Mouse (Mus musculus) thymus, postnatal 4 days (tissue): ENCODE results near the gene Smarcd1.
"Not testable (repeated sequence)": the region's sequence is repeated elsewhere in the genome, so short reads cannot be mapped to it uniquely, and the experiment has no call there.

Source experiments
- DNase-seq: peaks from one replicate; pipeline ENCODE4 v3.0.0; 2021

Smarcd1 gene

DNA sequence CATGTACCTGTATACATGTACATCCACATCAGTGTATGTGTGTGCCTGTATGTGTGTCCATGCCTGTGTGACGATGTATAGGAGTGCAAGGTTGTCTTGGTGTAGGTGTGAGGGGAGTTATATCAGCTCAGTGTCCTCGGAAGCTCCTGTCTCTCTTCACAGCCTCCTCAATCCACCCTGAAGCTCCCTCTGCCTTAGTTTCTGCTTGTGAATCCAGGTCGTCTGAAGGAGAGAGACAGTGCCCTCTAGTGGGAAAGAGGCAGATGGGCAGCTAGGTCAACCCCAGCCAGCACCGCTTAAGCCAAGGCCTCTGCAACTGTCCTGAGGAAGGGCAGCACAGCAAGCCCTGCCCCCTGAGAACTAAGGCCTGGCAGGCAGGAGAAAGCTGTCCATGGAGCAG is 13.2 kb upstream of the Smarcd1 start:
- peak; percentile 56 for DNase-seq

DNA sequence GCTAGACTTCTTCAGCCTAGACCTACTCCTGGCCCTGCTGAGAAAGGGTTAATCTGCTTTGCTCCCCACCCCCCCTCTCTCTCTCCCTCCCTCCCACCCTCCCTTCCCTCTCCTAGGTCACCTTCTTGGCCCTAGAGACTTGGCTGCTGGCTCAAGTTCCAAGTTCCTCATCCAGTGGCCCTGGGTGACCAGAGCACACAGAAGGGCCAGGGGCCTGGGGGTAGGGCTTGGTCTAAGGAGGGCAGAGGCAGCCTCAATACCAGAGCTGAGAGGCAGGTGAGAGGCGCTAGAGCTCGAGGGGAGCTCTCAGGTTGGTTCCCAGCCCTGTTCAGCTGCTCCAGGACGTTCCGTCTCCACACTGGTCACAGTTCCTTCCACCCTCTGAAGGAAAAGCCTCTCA is 11.0 kb upstream of the Smarcd1 start:
- no peak for DNase-seq

DNA sequence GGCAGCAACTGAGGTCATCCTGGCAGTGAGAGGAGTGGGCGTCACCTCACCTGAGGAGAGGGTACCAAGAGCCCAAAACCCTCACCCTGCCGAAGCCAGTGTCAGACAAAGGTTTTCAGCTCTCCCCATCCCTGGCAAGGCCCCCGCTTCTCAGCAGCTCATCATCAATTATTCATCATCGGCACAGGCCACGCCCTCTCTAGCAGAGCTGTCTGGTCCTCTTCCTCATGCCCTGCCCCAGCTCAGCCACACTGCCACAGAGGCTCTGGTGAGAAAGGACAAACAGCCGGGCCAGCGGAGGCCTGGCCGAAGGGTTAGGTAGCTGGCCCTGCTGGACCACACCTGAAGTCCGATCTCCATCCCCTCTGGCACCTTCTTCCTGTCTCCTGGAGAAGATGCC is 10.0 kb upstream of the Smarcd1 start:
- no peak for DNase-seq

DNA sequence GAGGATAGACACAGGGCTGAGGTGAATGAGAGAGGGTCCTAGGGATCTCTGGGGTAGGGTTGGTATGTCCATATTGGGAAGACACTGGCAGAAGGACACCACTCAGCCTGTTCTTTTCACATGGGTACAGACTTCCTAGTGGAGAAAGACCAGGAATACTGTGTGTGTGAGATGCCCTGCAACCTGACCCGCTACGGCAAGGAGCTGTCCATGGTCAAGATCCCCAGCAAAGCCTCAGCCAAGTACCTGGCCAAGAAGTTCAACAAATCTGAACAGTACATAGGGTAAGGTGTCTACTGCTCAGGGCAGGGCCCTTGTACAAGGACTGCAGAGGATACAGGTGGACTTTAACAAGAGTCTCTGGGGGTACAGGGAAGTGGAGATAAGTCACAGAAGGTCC is 4.6 kb upstream of the Smarcd1 start:
- no peak for DNase-seq

DNA sequence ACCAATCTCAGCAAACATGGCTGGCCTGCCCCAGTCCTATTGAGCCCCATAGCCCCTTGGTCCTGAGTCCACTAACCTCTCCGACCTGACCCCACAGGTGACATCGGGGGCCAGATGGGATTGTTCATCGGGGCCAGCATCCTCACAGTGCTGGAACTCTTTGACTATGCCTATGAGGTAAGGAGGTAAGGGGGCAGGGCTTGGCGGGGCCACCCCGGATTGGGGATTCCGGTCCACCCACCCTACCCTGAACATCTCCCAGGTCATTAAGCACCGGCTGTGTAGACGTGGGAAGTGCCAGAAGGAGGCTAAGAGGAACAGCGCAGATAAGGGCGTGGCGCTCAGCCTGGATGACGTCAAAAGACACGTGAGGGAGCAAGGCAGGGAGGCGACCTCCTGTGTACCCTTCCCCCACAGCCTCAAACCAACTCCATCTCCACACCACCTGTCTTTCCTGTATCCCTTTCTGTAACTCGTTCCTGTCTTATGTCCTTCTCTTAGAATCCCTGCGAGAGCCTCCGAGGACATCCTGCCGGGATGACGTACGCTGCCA is 3.3 kb upstream of the Smarcd1 start:
- DNase-seq = no peak

DNA sequence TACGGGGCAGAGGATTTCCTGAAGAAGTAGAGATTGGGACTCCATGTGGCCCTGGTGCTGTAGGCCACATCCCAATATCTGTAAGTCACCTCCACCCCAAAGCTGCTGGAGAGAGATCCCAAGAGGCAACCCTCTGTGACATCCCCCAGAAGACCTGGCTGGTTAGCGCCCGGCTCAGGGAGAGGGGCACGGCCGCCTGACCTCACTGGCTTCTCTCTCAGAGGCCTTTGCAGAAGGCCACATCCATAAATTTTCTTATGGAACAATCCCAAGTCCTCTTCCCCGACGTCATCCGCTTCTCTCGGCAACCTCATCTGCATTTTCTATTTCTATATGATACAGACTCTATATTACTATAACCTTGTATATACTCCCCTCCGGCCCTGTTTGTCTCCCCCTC is 2.2 kb upstream of the Smarcd1 start:
- DNase-seq = no peak

DNA sequence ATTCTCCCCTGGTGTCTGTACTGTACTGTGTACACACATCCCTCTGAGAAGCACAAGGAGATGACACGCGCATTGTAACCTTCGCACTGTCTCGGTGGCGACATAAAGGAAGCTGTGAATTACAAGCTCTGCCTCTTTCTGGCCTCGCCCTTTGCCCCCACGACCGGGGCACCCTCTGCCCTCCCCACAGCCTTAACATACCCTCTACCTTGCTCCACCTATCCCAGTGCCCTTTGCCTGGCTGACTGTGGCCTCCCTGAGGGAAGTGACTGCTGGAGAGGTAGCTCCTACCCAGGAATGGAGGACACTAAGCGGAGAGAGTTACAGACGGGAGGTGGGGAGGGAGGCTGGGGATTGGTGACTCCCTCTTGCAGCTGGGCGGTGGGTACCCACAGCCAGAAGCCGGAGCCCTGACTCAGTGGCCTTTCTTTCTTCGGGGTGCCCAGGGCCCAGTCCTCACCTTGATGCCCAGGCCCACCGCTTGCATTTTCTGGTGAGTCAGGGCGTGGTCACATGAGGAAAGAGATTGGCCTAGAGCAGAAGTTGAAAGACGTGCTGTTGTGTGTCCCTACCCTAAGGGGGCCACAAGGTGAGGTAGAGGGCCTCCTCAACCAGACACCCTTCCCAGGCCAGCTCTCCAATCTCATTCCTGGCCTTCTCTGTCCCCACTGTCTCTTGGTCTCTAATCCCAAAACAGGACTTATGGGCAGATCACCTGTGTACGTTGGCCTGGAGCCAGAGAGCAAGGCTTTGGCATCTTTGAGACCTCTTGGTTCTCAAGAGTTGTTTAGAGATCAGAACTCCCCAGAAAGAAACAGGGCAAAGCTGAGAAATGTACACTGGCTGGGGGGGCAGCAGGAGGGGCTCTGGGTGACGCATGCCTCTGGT is 1.5 kb upstream of the Smarcd1 start:
- no peak for DNase-seq

DNA sequence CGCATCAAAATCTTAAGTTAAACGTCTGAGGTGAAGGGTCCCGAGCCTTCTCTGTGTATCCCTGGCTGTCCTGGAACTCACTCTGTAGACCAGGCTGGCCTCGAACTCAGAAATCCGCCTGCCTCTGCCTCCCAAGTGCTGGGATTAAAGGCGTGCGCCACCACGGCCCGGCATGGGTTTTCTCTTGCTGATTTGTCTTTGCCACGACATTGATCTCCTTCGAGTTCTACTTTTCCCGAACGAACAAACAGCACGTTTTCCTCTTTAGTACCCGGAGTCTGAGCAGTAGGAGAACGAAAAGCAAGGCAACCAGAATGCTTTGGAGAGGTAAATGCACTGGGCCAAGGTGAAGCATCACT is 310 bp upstream of the Smarcd1 start:
- not testable (repeated sequence) for DNase-seq

DNA sequence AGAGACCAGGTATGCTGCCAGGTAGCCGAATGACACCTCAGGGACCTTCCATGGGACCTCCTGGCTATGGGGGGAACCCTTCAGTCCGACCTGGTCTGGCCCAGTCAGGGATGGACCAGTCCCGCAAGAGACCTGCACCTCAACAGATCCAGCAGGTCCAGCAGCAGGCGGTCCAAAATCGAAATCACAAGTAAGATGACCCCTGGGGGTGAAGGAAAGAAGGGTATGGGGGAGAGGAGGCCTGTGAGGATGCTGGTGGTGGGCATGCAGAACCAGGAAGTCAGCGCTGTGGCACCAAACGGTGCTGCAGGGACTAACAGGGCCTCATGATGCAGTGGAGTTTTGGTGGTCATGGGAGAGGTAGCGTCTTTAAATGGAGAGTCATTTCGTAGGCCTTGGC is 1.2 kb downstream of the Smarcd1 start:
- DNase-seq = no peak

DNA sequence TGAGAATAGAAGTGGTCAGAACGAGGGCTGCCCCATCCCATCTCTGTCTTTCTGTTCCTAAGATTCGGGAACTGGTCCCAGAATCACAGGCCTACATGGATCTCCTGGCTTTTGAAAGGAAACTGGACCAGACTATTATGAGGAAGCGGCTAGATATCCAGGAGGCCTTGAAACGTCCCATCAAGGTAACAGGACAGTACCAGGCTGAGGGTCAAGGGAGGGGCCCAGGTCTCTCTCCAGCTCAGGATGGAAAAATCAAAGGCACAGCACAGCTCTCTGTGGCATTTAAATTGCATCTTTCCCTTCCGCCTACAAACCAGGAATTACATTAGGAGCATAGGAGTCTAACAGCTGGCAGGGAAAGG is 1.7 kb downstream of the Smarcd1 start:
- DNase-seq = no peak

DNA sequence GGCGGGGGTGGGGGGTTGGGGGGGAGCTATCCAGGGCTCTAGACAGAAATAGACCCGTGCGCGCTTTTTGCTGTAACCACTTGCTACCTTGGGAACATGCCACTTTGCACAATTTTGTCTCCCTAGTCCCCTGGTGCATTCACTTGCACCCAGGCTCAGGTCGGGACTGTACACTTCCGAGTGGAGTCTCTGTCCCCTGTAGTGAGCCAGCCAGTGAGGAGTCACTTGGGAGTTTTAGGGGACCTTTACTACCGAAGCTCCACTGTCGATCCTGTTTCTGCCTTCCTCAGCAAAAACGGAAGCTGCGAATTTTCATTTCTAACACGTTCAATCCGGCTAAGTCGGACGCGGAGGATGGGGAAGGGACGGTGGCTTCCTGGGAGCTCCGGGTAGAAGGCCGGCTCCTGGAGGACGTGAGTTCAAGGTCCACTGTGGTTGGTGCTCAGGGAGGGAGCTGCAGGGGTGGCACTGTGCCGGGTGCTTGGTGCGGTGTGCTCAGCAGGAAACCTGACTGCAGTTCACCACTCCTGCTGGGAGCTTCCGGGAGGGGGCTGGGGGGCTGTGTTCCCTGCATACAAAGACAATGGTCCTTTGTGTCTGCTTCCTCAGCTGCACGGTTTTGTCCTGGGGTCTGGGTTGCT is 2.2 kb downstream of the Smarcd1 start:
- no peak for DNase-seq

DNA sequence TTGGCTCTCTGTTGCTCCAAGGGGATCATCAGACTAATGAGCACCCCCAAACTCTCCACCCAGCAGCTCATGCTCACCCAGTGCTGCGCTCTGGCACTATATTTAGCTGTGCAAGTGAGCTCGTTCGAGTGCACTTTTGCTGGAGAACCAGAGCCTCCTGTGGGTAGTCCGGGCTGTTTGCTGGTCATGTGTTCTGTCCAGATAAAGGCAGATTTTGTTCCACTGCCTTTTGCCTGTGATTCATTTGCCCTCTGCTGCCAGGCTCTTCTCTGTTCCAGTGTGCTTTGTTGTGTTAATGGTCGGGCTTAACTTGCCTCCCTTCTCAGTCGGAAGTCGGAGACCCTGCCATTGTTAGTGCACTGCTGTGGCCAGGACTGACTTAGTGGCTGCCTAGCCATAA is 3.0 kb downstream of the Smarcd1 start:
- no peak for DNase-seq

DNA sequence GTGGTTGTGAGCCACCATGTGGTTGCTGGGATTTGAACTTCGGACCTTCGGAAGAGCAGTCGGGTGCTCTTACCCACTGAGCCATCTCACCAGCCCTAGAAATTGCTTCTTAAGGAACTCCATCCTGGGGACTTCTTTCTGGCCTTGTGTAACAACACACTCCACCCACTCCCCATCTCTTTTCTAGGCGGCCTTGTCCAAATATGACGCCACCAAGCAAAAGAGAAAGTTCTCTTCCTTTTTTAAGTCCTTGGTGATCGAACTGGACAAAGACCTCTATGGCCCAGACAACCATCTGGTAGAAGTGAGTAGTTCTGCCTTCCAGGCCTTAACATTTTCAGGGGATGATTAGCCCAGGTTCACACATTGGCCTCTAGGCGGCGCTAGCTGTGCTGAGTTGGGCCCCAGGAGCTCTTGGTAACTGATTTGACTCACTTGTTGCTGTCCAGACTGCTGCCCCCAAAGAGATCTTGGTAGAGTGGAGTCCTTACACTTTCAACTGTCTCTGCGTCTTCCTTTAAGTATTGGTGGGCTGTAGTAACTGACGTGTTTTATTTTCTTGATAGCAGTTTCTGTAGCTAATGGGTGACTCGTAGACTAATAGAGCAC is 3.6 kb downstream of the Smarcd1 start, which contains the start of gene Gm17349:
Gene Gm17349, minus strand, starts transcription at position 51 of the 609 bp plus-strand sequence.
- peak; percentile 76 for DNase-seq

DNA sequence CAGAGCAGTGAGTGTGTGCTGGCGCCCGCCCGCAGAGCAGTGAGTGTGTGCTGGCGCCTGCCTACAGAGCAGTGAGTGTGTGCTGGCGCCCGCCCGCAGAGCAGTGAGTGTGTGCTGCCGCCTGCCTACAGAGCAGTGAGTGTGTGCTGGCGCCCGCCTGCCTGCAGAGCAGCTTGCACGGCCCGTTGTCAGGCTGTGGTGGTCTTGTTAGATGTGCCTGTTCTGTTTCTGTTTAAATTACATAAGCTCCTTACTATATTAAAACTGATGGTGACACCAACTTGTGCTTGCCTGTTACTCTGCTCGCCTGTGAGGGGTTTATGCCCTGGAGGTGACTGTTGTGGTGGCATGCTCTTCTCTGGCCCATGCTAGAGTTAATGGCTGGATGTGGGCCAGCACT is 6.2 kb downstream of the Smarcd1 start:
- no peak for DNase-seq

DNA sequence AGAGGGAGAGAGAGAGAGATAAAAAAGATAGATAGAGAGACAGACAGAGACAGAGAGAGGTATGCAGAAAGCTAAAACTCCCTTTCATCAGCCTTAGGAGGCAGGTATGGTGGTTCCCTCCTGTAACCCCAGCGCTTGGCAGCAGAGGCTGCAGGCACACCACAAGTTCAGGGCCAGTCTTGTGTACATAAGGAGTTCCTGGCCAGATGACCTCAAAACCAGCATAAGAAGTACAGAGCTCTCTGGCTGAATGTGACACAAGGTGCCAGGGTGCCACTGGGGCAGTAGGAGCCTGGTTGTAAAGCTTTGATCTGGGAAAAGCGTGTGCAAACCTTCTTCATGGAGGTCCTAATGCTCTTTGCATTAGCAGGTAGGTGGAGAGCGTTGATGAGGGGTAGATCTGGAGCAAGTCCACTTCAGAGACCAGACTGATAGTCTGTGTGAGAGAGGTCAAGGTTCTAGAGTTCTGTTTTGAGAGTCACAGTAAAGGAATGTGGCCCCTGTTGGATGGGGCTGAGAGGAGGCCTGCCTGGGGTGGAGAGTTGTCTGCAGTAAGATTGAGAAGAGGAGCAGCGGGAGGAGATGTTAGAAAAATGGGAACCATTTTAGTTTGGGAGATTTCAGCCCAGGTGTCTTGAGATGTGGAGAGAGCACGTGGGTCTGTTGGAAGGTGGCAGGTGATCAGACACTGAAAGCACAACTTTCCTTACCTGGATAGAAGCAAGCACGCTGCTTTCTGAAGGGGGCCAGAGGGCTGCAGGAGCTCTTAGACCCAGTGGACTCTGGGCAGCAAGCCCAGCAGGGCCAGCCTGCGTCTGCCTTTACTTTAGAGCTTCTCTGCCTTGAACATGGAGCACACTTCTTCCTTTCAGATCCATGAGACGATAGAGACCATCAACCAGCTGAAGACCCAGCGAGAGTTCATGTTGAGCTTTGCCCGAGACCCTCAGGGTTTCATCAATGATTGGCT is 8.6 kb downstream of the Smarcd1 start:
- DNase-seq = no peak

DNA sequence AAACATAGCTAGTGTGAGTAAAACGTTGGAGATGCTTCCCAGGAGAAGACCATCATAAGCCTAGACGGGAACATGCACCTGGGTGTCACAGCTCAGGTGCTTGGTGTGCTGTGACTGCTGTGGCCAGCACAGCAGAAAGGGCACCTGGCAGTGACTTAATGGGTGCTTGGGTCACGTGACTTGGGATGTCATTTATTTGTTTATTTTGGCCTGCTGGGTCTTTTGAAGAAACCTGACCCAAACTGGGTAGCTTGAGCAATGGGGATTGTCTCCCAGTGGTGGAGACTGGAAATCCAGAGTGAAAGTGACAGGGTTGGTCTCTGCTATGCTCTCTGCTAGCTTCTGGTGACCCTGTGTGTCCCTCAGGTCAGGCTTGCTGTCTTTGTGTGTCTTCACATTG is 9.6 kb downstream of the Smarcd1 start:
- DNase-seq = no peak

DNA sequence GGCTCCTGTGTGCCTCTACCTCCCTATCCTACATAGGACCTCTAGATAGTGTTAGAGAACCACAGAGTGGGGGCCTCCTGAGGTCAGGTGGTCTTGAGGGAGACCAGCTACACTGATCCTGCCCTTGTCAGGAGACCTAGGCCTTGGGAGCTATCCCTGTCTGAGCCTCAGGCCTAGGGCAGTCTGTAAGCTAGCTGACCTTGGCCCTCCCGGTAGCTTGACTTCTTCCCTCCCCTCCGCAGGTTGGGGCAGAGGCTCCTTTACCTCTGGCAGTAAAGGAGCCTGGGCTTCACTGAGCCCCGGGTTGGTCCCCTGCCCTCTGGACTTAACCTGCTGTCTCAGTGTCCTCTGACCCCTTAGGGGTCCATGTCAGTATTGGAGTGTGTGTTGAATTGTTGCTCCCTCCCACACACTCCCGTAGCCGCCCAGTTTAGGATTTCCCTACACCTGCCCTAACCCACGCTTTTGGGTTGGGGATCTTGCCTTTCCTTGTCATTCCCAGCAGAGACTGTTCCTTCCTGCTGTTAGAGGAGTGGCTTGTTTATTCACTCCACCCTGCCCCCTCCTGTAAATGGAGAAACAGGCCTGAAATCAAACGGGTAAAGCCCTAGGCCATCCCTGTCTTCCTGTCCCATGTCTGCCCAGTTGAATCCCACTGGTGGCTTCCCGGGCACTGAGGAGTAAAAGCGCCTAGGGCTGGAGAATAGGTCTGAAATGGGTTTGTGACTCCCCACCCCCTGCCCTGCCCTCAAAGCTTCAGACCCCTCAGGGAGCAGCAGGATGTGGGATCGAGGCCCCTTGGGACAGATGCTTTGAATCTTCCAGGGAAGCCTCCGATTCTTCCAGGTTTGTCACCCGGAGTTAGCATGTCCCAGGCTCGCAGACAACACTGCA is 11.0 kb downstream of the Smarcd1 start:
- DNase-seq = no peak

DNA sequence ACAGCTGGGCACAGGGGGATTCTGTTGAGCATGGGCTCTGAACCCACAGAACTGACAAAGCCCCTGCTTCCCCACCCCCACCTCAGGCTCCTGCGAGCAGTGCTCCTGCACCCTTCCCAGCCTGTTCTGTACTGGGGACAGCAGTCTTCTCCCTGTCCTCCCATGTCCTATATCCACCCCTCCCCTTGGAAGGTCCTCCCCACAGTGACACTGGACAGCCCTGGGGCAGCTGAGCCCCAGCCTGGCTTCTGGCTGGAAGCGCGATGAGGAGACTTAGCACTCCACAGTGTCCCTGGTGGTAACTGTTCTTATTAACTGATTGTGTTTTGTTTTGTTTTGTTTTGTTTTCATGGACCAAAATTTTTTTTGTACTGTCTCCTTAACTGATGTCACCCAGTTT is 11.6 kb downstream of the Smarcd1 start:
- DNase-seq = no peak

DNA sequence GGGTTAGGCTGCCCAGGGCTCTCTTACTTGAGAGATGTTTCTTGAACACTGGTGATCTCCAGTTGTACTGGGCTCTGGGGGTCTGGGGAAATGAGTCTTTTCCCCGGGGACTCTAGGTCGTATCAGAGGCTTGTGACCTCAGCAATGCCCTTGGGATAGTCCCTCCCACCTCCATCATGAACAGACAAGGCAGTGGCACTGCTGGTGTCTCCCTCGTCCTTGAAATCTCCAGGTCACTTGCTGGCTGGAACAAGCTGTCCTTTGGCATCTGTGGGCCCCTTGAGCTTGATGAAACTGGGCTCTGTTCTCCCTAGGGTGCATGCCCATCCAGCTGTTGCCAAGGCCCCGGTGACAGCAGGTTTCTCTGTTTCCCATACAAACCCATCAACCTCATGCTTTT is 12.3 kb downstream of the Smarcd1 start:
- DNase-seq = no peak

DNA sequence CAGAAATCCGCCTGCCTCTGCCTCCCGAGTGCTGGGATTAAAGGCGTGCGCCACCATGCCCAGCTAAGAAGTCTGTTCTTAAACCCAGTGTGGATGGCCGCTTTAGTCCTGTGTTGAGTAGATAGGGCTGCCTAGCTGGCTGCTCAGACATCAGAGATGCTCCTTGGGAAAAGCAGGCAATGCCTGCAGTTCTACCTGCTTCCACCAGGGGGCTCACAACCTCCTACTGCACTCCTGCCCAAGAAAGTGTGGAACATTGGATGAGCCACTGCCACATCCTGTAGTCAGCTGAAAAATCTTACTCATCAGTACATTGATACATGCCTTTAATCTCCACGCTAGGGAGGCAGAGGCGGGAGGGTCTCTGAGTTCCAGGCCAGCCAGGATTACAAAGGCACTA is 12.9 kb downstream of the Smarcd1 start:
- DNase-seq = peak; percentile 78

DNA sequence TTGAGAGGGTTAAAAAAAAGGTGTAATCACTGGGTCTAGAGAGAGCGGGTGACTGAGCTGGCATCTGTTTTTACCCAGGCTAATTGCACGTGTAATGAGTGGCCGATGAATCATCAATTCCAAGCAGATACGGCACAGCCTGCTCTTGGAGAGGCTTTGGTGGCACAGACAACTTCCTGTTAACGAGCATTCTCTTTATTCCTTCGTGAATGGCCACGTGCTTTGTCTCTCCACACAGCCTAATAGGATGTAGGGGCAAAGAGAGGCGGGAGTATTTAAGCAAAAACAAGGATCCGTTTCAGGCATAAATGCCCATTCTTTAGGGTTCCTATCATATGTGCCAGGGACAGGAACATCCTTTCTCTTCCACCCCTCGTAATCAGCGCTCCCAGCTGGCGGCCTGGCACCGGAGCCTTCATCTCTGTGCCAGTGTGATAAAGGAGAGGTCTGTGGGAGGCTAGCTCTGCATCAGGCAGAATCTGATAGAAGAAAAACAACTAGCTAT is 13.5 kb downstream of the Smarcd1 start:
- no peak for DNase-seq
